Mouse (Mus musculus) central nervous system, embryonic 14 days (tissue): Measurements from ENCODE around the gene Tnfaip2. TPM values are rescaled to one million over a fixed set of nuclear protein-coding genes. Genes with fewer than 3 reads are reported as not detected.

ENCODE experiments used
- polyA plus RNA-seq: library from polyadenylated mRNA; depleted of rRNA; stranded (reverse); fragments of >200 nt; gene quantifications from 2 replicates; pipeline ENCODE4 v1.2.3, GENCODE M21; 2012; rRNA removed

The Tnfaip2 gene
- polyA plus RNA-seq, result 1.0 and 3.3 TPM in 2 replicates

GRCm38 (mm10) chr12:111442309-111443010 is at the start of gene Tnfaip2:
Gene Tnfaip2, plus strand, starts transcription at chr12:111442469.

GRCm38 (mm10) chr12:111406622-111407021 is 35.6 kb upstream of the Tnfaip2 start, which contains the start of gene Lbhd2:
Gene Lbhd2, plus strand, starts transcription at chr12:111406809.

DNA sequence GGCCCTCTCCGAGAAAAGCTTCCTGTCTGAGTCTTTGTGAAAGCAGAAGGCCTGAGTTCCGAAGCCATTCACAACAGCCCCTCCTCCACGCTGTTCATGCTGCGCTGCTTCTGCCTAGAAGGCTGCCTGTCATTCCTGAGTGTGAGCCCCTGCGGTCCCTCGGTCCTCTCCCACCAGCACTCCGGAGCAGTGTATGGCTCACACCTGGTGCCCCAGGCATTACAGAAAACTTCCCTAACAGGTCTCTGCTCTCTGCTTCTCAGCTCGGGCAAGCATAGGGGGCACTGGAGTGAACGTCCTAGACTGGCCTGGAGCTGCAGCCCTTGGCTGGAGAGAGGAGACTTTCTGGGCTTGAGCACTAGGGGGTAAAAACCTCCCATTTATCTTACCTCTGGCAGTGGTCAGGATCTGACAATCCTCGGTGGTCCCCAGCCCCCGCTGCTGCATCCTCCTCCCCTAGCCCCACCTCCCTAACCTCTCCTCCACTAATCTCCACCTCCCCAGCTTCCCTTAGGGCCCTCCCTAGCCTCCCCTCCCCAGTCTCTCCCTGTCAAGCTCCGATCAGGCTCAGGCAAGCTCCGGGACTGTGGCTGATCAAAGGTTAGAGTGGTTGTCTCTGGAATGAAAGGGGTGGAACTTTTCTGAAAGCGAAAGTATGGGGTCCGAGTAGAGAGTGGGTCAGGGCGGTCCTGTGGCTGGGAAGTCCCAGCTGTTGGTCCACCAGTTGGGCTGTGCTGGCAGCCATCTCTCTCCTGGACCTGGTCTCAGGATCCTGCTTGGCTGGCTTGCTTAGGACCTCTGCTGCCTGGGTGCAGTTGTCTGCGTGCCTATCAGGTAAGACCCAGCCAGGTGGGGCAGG is 25.1 kb upstream of the Tnfaip2 start, which contains the start of gene Exoc3l4:
Gene Exoc3l4, plus strand, starts transcription at position 97 of the 859 bp plus-strand sequence.

DNA sequence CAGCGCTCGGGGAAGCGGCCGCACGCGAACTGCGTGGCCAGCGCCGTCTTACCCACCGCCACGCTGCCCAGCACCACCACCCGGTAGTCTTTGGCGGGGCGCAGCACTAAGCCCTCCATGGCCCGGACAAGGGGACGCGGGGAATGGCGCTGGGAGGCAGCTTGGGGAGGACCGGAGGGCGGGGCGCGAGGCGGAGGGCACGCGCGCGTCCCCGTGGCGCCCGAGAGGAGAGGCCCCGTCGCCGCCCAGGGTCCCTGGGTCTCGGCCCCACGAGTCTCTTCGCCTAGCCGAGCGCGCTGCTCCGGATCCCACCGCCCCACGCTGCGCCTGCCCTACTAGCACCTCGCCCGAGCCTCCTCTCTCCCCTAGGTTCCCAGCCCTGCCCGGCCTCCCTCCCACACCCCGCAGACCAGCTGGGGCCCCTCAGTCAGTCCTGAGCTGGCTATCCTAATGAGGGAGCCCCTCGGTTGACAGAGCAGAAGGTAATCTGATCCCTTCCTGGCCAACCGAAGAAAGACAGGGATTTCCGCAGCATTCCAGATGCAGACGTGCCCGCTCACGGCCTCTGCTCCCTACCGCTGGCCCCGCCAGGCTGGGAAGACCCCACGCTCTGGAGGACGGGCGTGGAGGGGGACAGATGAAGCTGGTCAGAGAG is 43.5 kb downstream of the Tnfaip2 start, which contains the start of gene Gm266:
Gene Gm266, minus strand, starts transcription at position 172 of the 655 bp plus-strand sequence.

Other genes starting within 250 kb of the Tnfaip2 start
- 4.7 and 5.3 TPM in 2 replicates for gene Amn, start 171.4 kb upstream of the Tnfaip2 start, polyA plus RNA-seq
- gene Cdc42bpb, start 64.8 kb upstream of the Tnfaip2 start, polyA plus RNA-seq, result 174 and 181 TPM in 2 replicates
- 0.34 and 2.2 TPM in 2 replicates for gene Lbhd2, start 35.7 kb upstream of the Tnfaip2 start, polyA plus RNA-seq
- gene Exoc3l4, start 25.5 kb upstream of the Tnfaip2 start, polyA plus RNA-seq, result 3.6 and 5.1 TPM in 2 replicates
- gene Gm266, start 43.4 kb downstream of the Tnfaip2 start, polyA plus RNA-seq, result 1.7 and 5.6 TPM in 2 replicates
- gene Eif5, start 95.5 kb downstream of the Tnfaip2 start, polyA plus RNA-seq, result 146 and 153 TPM in 2 replicates
- gene Mark3, start 132.1 kb downstream of the Tnfaip2 start, polyA plus RNA-seq, result 98.0 and 106 TPM in 2 replicates
- 1,204 and 1,602 TPM in 2 replicates for gene Ckb, start 229.9 kb downstream of the Tnfaip2 start, polyA plus RNA-seq
- 21.6 and 21.8 TPM in 2 replicates for gene Trmt61a, start 235.6 kb downstream of the Tnfaip2 start, polyA plus RNA-seq